Mouse (Mus musculus) liver, adult 2 months (tissue): ENCODE data around the gene Gm20834. TPM values are rescaled to one million over a fixed set of nuclear protein-coding genes. Genes with fewer than 3 reads are reported as not detected.
"Not testable (repeated sequence)": the region's sequence is repeated elsewhere in the genome, so short reads cannot be mapped to it uniquely, and the experiment has no call there.

Source experiments
- DNase-seq: peaks from one replicate; pipeline ENCODE4 v3.0.0-alpha.2; 2011; ENCODE audit warnings: low read depth, low spot score; ENCODE audit errors: extremely low read depth
- H3K27ac ChIP-seq: fragments of 200-500 bp; replicated peaks from 2 replicates; pipeline ENCODE4 v1.5.1; 2012; ENCODE audit warnings: low read depth, mild to moderate bottlenecking, control low read depth, inconsistent platforms, low read length; ENCODE audit not compliant: insufficient read depth
- H3K27me3 ChIP-seq: fragments of 200-500 bp; 2 replicates; pipeline ENCODE4 v1.6.1; 2012; ENCODE audit warnings: mild to moderate bottlenecking, moderate library complexity, low read length, inconsistent platforms; ENCODE audit not compliant: control insufficient read depth, insufficient read depth
- H3K36me3 ChIP-seq: fragments of 200-500 bp; 2 replicates; pipeline ENCODE4 v1.6.1; 2012; ENCODE audit warnings: low read length, inconsistent platforms; ENCODE audit not compliant: control insufficient read depth, insufficient read depth
- H3K4me1 ChIP-seq: fragments of 200-500 bp; 2 replicates; pipeline ENCODE4 v1.6.1; 2011; ENCODE audit warnings: low read length; ENCODE audit not compliant: control insufficient read depth, insufficient read depth
- H3K4me3 ChIP-seq: fragments of 200-500 bp; 2 replicates; pipeline ENCODE4 v1.5.1; 2011; ENCODE audit warnings: low read depth, mild to moderate bottlenecking, control low read depth, low read length, moderate library complexity; ENCODE audit not compliant: insufficient read depth
- H3K79me2 ChIP-seq: fragments of 200-500 bp; 2 replicates; pipeline ENCODE4 v1.6.1; 2012; ENCODE audit warnings: inconsistent platforms, mild to moderate bottlenecking, low read length, moderate library complexity; ENCODE audit not compliant: control insufficient read depth, insufficient read depth
- H3K9ac ChIP-seq: fragments of 200-500 bp; 2 replicates; pipeline ENCODE4 v1.6.1; 2012; ENCODE audit warnings: low read depth, mild to moderate bottlenecking, control low read depth, inconsistent platforms, low read length
- WGBS: fragments of 180-500 bp; shearing (Covaris S2); methylation state at CpG from one replicate; pipeline ENCODE4 v1.1.7; 2018; 5-methylcytosine and 5-hydroxymethylcytosine counted together
- polyA plus RNA-seq: library from polyadenylated mRNA; depleted of rRNA; stranded (reverse); fragments of >200 nt; gene quantifications from 2 replicates; pipeline ENCODE4 v1.2.3, GENCODE M21; 2012; rRNA removed
- total RNA-seq: library from RNA; depleted of rRNA; stranded (reverse); fragments of >200 nt; gene quantifications from 2 replicates; pipeline ENCODE4 v1.2.3, GENCODE M21; 2014; rRNA removed

Gm20834 gene
- not detected in 2 replicates for total RNA-seq
- not detected in 2 replicates for polyA plus RNA-seq

GRCm38 (mm10) chrY:10324489-10324888 is at the start of gene Gm20834:
TSS of gene Gm20834 (minus strand) at chrY:10324589.
- not testable (repeated sequence) for DNase-seq, H3K79me2 ChIP-seq, H3K36me3 ChIP-seq, H3K27me3 ChIP-seq, H3K4me1 ChIP-seq, H3K4me3 ChIP-seq, H3K9ac ChIP-seq, H3K27ac ChIP-seq
- 43% methylated on average over 4 of the region's 4 CpGs for WGBS

Other genes with a start within 250 kb of the Gm20834 start
- not detected in 2 replicates for gene Gm21310, start 177.4 kb downstream of the Gm20834 start, total RNA-seq
- gene Gm21310, start 177.4 kb downstream of the Gm20834 start, polyA plus RNA-seq = not detected in 2 replicates
- gene Gm28510, start 88.1 kb upstream of the Gm20834 start, total RNA-seq = not detected in 2 replicates
- gene Gm28510, start 88.1 kb upstream of the Gm20834 start, polyA plus RNA-seq = not detected in 2 replicates
- not detected in 2 replicates for gene Gm20737, start 211.5 kb upstream of the Gm20834 start, total RNA-seq
- not detected in 2 replicates for gene Gm20737, start 211.5 kb upstream of the Gm20834 start, polyA plus RNA-seq
- not detected in 2 replicates for gene Gm21775, start 228.9 kb upstream of the Gm20834 start, total RNA-seq
- not detected in 2 replicates for gene Gm21775, start 228.9 kb upstream of the Gm20834 start, polyA plus RNA-seq